Mouse (Mus musculus) T-cell, adult 2 months (primary cell): ENCODE data around the gene Gm9745.
"Not testable (repeated sequence)": the region's sequence is repeated elsewhere in the genome, so short reads cannot be mapped to it uniquely, and the experiment has no call there.

Experiments
- DNase-seq: peaks from one replicate; pipeline ENCODE4 v3.0.0; 2022; ENCODE audit warnings: low spot score

Gene Gm9745

DNA sequence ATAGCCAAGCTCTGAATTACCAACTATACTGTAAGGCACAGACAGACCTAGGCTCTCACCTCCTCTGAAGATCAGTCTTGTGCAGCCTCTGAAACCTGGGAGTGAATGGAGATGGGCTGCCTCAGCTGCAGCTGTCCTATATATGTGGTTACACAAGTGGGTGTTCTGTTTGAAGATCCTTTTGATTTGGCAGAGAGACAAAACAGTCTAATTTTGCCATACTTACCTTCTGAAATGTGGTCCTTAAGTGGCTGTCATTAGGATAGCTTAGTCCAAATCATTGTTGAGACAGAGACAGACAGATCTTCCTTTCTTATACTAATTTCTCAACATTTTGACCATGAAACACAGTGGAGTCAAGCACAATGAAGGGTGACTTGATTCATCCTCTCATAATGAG, at the start of gene Gm9745:
Gene Gm9745, minus strand, starts transcription at position 101 of the 400 bp plus-strand sequence.
- not testable (repeated sequence) for DNase-seq

DNA sequence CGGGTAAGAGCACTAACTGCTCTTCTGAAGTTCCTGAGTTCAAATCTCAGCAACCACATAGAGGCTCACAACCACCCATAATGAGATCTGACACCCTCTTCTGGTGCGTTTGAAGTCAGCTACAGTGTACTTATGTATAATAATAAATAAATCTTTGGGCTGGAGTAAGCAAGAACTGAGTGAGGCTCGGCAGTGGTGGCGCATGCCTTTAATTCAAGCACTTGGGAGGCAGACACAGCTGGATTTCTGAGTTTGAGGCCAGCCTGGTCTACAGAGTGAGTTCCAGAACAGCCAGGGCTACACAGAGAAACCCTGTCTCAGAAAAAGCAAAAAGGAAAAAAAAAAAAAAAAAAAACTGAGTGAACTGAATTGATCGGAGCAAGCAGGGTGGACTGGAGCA, 49.2 kb upstream of the Gm9745 start:
- DNase-seq, result not testable (repeated sequence)

DNA sequence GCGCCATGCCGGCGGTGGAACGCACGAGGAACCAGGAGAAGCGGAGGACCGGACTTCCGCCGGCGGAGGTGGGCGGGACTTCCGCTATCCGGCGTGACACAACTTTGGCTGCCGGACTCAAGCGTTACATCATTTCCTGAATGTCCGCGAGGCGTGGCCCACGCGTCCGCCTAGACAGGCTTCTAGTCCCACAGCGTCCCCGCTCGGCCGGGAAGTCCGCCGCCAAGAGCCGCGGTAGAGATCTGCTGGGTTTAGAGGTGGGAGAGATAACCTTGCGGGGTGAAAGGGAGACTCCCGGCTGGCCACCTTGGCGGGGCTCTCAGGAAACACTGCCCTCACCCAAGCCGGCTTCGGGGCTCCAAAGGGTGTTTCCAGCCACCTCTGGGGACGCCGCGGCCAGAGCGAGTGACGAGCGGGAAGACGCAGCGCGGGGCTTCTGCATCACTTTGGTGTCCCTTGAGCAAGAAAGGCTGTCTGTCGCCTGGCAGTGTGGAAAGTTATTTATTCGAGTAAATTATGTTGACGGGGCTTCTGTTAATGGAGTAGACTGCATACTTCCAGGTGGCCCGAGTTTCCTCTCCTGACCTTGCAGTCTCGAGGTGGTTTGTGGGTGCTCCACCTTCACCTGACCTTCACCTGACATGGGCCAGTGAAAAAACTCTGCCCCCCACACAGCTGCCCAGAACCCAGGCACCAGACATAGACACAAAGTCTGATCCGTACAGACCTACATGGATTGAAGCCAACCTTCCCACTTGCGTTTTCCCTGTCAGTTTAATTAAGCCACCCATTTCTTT, 48.2 kb upstream of the Gm9745 start, which contains the start of gene Gtpbp4:
Gene Gtpbp4, minus strand, starts transcription at position 94 of the 797 bp plus-strand sequence.
- DNase-seq, result peak; percentile 97

DNA sequence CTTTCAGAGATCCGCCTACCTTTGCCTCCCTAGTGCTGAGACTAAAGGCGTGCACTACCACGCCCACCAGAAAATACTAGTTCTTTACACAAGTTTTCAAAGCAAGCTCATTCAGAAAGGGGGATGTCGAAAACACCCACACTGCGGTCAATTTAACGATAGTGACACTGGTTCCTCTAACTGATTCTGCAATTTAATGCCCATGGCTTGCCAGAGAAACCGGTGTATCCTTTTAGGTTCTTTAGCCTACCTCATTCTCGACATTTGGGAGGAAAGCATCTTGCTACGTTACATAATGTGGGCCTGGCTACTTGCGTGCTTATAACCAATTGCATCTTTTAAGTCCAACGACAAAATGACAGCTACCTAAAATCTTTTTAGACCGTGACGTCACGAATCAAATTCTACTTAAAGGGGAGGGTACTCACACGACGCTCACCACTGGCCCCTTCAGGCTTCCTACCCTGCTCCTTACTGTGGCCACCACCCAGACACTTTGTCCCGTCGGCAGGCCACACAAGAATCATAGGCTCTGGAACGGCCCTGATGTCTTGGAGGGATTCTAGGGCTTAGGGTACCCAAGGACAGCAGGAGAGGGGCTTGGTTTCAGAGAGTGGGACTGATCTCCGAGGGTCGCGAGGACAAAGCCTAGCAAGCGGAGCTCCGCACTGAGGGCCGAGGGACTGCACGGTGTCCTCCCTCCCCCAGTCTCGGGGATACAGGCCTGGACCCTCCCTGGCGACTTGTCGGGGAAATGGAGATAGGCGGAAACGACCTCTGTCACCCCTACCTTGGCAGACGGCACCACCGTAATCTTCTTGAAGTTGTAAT, 47.3 kb upstream of the Gm9745 start:
- DNase-seq, result peak; percentile 52

DNA sequence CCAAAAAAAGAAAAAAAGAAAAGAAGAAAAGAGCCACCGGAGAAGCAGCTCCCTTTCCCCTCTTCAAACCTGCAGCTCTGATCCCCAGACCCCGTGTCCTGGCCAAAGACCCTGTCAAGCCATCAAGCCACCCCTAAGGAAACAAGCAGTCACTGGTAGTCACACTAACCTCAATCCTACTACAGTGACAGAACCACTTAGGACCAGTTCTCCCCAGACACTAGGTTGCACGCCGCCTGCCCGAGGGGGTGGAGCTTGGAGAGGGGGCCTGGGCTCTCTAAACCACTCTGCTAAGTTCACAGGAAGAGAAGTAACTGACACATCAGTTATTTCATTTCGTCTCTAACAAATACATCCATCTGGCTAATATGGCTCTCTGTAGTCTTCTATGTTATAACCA, 44.2 kb upstream of the Gm9745 start:
- DNase-seq, result no peak

DNA sequence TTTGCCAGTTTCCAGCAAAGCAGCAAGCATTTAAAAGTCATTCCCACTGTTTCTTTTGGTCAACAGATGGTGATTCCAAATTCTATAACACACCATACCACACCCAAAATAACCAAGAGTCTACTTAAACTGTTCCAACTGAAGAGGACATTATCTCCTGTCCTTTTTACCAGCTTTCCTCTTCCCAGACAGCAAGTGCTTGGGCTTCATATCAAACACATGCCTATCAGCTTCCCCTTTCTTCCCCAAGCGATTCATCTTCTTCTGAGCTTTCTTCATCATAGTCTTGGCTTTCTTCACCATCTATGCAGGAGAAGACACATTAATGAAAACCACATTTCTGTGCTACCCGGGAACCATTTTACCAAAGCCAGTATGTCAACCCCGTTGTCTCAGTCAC, 24.9 kb upstream of the Gm9745 start:
- no peak for DNase-seq

DNA sequence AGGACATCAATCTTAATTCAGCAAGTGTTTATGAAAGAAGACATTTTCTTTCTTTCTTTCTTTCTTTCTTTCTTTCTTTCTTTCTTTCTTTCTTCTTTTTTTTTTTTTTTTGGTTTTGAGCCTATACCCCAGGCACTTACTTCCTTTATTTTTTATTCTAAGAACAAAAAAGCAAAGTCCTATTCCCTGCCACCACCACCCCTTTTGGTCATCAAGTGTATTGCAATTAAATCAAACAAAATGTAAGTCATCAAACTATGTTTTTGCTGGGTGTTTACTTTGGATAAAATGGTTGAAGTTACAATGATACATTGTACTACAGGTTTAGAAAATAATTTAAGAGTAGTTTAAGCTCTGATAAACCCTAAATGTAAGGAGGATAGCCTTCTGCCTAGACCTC, 24.3 kb upstream of the Gm9745 start:
- DNase-seq, result no peak

DNA sequence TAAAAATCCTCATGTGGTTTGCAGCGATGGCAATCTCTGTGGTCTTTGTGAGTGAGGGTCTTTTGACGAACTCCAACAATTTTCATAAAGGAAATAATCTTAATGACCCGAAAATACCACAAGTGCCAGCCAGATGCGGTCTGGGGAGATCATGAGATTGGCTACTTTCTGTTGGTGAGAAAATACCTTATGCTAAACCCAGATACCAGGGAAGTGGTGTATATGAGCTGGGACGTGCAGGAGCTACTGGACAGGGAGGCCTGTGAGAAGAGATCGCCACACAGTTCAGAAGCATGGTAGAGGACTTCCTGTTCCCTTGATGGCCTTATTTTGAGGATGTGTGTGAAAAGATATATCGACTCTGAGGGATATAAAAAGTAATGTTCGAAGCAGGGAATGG, 19.7 kb upstream of the Gm9745 start:
- no peak for DNase-seq

DNA sequence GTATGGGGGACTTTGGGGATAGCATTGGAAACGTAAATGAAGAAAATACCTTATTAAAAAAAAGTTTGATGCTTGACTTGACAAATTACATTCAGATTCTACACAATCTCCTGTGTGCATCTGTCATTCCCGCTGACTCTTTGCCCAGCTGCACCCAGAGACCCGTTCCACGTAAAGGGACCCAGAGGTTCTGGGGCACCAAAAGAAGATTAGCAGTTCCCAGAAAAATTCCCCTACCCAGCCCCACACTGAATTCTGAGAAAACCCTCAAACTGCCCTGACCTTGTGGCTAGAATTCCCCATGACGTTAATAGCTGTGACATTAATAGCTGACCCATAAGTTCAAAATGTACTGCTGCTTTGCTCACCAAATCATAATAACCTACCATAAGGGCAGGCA, 17.2 kb upstream of the Gm9745 start:
- no peak for DNase-seq

DNA sequence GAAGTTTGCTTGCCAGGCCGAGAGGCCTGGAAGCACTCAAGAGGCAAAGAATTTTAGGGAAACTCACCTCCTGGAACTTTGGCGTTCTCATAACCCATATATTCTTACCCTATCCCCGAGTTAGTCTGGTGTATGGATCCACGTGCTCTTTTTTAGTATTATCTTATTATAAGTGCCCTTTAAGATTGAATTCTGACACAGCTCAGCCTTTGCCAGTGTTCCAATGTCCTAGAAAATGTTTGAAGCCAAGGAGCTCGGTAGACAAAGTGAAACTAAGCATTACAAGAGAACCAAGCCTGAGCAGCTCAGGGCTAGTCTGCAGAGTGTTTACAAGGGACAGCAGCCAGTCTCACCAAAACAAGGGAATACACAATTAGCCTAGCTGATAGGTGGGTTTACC, 14.2 kb upstream of the Gm9745 start:
- DNase-seq, result not testable (repeated sequence)

DNA sequence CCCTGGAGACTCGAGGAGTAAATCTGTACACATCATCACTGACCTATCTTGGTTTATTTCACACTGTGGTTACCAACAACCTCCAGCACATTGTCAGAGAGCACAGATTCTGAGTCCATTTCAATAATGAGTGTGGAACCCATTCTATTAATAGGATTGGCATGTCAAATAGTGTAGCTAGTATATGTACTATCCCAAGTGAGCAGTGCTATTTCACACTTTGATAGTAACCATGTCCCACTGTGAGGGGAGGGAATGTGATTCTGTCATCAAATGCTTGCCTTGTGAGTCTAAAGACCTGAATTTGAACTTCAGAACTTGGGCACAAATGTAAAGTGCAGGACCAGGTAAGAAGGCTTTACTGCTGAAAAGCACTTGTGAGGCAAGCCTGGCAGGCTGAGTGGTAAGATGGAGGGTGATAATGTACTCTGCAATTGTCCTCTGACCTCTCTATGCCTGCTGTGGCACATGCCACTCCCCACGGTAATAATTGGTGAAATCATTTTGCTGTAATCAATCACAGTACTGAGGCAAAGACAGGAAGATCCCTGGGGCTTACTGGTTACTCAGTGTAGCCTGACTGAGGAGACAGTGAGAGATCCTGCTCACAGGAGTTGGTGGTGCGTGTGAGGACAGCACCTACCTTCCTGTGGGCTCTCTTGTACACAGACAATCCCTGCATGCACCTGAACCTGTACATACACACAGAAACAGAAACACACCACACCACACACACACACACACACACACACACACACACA, 13.3 kb upstream of the Gm9745 start:
- not testable (repeated sequence) for DNase-seq

DNA sequence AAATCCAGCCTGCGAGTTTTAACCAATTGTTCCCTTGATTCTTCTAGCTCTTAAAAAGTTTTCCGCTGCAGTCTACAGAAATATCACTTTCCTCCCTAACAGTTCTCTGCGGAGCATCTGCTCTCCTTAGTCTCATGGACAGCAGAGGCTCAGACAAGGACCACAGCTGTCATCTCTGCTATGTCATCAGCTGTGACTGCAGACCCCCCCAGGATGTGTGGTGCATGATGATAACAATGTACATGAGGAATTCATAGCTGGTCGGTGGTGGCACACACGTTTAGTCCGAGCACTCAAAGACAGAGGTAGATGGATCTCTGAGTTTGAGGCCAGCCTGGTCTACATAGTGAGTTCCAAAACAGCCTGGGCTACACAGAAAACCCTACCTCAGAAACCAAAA, 11.5 kb upstream of the Gm9745 start:
- not testable (repeated sequence) for DNase-seq

DNA sequence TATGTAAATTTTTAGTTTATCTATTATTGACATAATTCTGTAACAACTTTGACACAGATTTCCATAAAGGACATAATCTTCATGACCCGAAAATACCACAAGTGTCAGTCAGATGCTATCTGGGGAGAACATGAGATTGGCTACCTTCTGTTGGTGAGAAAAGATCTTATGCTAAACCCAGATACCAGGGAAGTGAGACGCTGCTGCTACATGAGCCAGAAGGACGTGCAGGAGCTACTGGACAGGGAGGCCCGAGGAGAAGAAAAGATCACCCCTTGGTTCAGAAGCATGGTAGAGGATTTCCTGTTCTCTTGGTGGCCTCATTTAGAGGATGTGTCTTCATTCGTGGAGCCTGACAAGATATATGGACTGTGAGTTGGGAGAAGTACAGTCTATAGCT, 11.0 kb upstream of the Gm9745 start:
- DNase-seq, result not testable (repeated sequence)

DNA sequence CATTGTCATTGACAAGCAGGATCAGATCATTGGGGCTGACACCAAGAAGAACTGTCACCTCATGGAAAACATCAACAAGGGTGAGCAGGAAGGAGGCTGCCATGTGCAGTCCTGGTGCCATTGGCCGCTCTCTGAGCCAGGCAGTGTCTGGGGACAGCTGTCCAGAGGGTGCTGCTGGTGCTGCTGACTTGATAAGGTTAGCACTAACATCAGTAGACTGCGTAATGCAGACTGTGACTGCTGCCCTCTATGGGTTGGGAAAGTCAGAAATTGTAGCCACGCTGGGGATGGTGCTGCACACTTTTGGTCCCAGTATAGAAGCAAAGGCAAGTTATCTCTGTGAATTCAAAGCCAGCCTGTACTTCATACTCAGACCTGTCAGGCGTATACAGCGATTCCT, 8.8 kb upstream of the Gm9745 start:
- DNase-seq, result not testable (repeated sequence)

DNA sequence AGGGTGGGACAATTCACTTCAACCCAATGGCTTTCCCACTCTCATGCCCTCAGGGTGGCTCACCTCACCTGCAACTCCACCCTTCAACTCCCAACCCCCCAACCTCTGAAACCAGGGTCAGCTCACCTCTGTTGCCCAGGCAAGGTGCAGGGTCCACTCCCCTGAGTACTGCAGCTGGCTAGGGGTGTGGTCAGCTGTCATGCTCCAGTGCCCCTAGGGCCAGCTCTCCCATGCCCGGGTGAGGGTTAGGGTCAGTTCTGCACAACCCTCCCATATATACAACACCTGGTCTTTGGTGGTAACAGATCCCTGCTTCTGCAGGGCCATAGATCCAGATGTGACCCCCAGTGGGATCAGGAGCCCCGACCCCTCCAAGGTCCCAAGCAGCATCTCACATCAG, 7.1 kb upstream of the Gm9745 start:
- DNase-seq, result not testable (repeated sequence)

DNA sequence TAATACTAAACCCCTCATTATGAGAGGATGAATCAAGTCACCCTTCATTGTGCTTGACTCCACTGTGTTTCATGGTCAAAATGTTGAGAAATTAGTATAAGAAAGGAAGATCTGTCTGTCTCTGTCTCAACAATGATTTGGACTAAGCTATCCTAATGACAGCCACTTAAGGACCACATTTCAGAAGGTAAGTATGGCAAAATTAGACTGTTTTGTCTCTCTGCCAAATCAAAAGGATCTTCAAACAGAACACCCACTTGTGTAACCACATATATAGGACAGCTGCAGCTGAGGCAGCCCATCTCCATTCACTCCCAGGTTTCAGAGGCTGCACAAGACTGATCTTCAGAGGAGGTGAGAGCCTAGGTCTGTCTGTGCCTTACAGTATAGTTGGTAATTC, 4.5 kb upstream of the Gm9745 start, which contains the start of gene Idi2:
Gene Idi2, plus strand, starts transcription at position 301 of the 400 bp plus-strand sequence.
- DNase-seq, result not testable (repeated sequence)

DNA sequence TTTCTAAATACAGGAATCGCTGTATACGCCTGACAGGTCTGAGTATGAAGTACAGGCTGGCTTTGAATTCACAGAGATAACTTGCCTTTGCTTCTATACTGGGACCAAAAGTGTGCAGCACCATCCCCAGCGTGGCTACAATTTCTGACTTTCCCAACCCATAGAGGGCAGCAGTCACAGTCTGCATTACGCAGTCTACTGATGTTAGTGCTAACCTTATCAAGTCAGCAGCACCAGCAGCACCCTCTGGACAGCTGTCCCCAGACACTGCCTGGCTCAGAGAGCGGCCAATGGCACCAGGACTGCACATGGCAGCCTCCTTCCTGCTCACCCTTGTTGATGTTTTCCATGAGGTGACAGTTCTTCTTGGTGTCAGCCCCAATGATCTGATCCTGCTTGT, 4.2 kb downstream of the Gm9745 start:
- DNase-seq, result not testable (repeated sequence)

DNA sequence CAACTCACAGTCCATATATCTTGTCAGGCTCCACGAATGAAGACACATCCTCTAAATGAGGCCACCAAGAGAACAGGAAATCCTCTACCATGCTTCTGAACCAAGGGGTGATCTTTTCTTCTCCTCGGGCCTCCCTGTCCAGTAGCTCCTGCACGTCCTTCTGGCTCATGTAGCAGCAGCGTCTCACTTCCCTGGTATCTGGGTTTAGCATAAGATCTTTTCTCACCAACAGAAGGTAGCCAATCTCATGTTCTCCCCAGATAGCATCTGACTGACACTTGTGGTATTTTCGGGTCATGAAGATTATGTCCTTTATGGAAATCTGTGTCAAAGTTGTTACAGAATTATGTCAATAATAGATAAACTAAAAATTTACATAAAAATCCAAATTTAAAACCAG, 6.3 kb downstream of the Gm9745 start:
- not testable (repeated sequence) for DNase-seq

DNA sequence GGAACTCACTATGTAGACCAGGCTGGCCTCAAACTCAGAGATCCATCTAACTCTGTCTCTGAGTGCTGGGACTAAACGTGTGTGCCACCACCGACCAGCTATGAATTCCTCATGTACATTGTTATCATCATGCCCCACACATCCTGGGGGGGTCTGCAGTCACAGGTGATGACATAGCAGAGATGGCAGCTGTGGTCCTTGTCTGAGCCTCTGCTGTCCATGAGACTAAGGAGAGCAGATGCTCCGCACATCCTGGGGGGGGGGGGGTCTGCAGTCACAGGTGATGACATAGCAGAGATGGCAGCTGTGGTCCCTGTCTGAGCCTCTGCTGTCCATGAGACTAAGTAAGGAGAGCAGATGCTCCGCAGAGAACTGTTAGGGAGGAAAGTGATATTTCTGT, 6.9 kb downstream of the Gm9745 start:
- not testable (repeated sequence) for DNase-seq

DNA sequence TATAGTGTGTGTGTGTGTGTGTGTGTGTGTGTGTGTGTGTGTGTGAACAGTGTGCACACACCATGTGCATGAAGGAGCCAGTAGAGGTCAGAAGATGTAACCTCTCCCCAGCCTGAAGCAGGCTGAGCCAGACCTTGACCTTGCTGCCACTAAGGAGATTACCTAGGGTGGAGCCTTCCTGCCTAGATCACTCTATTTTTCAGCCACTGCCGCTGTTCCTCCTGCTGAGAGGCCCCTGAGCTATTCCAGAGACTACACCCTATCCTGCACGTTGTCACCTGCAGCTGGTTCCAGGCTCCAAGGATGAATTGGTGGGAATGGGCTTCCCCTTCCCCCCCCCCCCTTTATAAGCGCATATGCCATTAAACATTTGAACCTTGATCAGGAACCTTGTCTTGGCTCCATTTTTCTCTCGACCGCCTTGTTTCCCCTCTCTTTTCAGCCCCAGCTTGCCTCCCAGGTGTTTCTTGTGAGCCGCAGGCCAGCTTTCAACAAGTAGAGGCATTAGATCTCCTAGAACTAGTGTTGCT, 10.4 kb downstream of the Gm9745 start:
- not testable (repeated sequence) for DNase-seq

DNA sequence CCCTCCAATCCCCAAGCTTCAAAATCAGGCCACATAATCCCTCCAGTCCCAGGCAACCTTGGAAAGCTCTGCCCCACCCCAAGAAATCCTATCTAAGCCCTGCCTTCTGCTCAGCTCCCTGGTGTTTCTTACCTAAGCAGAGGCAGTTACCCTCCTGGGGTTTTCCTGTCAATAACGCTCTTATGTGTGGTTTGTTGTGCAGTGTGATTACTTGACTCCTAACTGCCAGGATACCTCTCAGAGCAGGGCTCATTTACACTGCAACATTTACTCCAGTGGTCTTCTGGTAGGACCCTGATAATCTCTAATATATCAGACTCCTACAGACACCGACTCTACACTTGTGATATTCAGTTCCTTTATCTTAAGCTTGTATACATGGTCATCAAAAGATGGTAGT, 14.5 kb downstream of the Gm9745 start:
- DNase-seq, result no peak

DNA sequence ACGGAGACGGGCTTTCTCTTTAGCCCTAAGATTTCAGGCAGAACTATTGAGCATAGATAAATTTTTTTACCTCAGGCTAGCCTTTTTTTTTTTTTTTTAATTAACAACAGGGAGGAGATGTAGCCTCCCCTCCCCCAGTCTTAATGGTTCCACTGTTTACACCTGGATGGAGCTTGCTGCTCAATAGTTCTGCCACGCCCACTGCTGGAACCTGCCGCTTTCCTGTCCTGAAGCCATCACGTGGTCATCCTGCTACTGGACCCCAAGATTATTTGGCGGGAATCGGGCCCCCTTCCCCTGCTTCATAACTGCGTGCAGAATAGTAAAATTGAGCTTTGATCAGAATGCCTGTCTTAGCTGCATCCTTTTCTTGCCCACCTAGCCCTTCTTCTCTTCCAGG, 34.1 kb downstream of the Gm9745 start:
- DNase-seq, result not testable (repeated sequence)
